Mouse (Mus musculus): Measurements from ENCODE around the gene Castor2. TPM values are rescaled to one million over a fixed set of nuclear protein-coding genes. Genes with fewer than 3 reads are reported as not detected.
A peak's percentile ranks its signal among the peaks of the same experiment; 100 is the strongest.

Gene Castor2
- total RNA-seq, 2 experiments from 2014 or later: 65.7 to 67.8 TPM

- intact Hi-C loops (cut with DNase I): no loop called here
- peak in 1 of 2 experiments; percentile 35 for DNase-seq (ENCODE audit: low spot score in 2 of 2)
Measured at GRCm38 (mm10) chr5:134144986-134145385, 45.5 kb downstream of the Castor2 start.

- intact Hi-C loops (cut with DNase I): no loop called here
- no peak for DNase-seq (ENCODE audit: low spot score in 2 of 2)
Measured at GRCm38 (mm10) chr5:134147194-134147753, 47.8 kb downstream of the Castor2 start.

- DNase-seq (ENCODE audit: low spot score in 2 of 2): no peak
- intact Hi-C loops (cut with DNase I): no loop called here
Measured at GRCm38 (mm10) chr5:134148153-134148552, 48.6 kb downstream of the Castor2 start.

- intact Hi-C loops (cut with DNase I): no loop called here
- no peak for DNase-seq (ENCODE audit: low spot score in 2 of 2)
Measured at GRCm38 (mm10) chr5:134151895-134152294, 52.4 kb downstream of the Castor2 start.

GRCm38 (mm10) chr5:134155916-134156466 lies 56.5 kb downstream of the Castor2 start:
- no peak for DNase-seq (ENCODE audit: low spot score in 2 of 2)
- intact Hi-C loops (cut with DNase I): no loop called here

- intact Hi-C loops (cut with DNase I): no loop called here
- no peak for DNase-seq (ENCODE audit: low spot score in 2 of 2)
Measured at GRCm38 (mm10) chr5:134164688-134165087, 65.2 kb downstream of the Castor2 start.

- DNase-seq (ENCODE audit: low spot score in 2 of 2): no peak
- intact Hi-C loops (cut with DNase I): no loop called here
Measured at GRCm38 (mm10) chr5:134166642-134167041, 67.1 kb downstream of the Castor2 start.

- intact Hi-C loops (cut with DNase I): no loop called here
- DNase-seq (ENCODE audit: low spot score in 2 of 2): no peak
Measured at GRCm38 (mm10) chr5:134168033-134168432, 68.5 kb downstream of the Castor2 start.

GRCm38 (mm10) chr5:134169231-134169630 lies 69.7 kb downstream of the Castor2 start:
- intact Hi-C loops (cut with DNase I): no loop called here
- no peak for DNase-seq (ENCODE audit: low spot score in 2 of 2)

- intact Hi-C loops (cut with DNase I): no loop called here
- DNase-seq (ENCODE audit: low spot score in 2 of 2): no peak
Measured at GRCm38 (mm10) chr5:134170167-134170566, 70.7 kb downstream of the Castor2 start.

- DNase-seq (ENCODE audit: low spot score in 2 of 2): no peak
- intact Hi-C loops (cut with DNase I): no loop called here
Measured at GRCm38 (mm10) chr5:134173206-134173605, 73.7 kb downstream of the Castor2 start.

GRCm38 (mm10) chr5:134175696-134176095 lies 76.2 kb downstream of the Castor2 start:
- intact Hi-C loops (cut with DNase I): no loop called here
- no peak for DNase-seq (ENCODE audit: low spot score in 2 of 2)

- DNase-seq (ENCODE audit: low spot score in 2 of 2): peak; percentile 89 to 91
- intact Hi-C loops (cut with DNase I): no loop called here
Measured at GRCm38 (mm10) chr5:134176169-134176881, 76.8 kb downstream of the Castor2 start, which contains the start of gene Rcc1l. Gene Rcc1l, minus strand, starts transcription at chr5:134176774.

GRCm38 (mm10) chr5:134178536-134178935 lies 79.0 kb downstream of the Castor2 start:
- DNase-seq (ENCODE audit: low spot score in 2 of 2): no peak
- intact Hi-C loops (cut with DNase I): no loop called here

GRCm38 (mm10) chr5:134179871-134180270 lies 80.4 kb downstream of the Castor2 start:
- peak; percentile 91 to 93 for DNase-seq (ENCODE audit: low spot score in 2 of 2)
- intact Hi-C loops (cut with DNase I): loop anchor here (2.0 kb wide), 2 partner anchors 161 to 307 kb away; no protein-coding TSS in a partner anchor

- DNase-seq (ENCODE audit: low spot score in 2 of 2): no peak
- intact Hi-C loops (cut with DNase I): no loop called here
Measured at GRCm38 (mm10) chr5:134182172-134182571, 82.7 kb downstream of the Castor2 start.

- intact Hi-C loops (cut with DNase I): no loop called here
- no peak for DNase-seq (ENCODE audit: low spot score in 2 of 2)
Measured at GRCm38 (mm10) chr5:134182735-134183134, 83.2 kb downstream of the Castor2 start.

GRCm38 (mm10) chr5:134183162-134183561 lies 83.7 kb downstream of the Castor2 start:
- intact Hi-C loops (cut with DNase I): no loop called here

GRCm38 (mm10) chr5:134183880-134184808 lies 84.6 kb downstream of the Castor2 start, which contains the start of gene Gtf2ird2:
Gene Gtf2ird2, plus strand, starts transcription at chr5:134184019.
- peak; percentile 99 for DNase-seq (ENCODE audit: low spot score in 2 of 2)
- intact Hi-C loops (cut with DNase I): no loop called here

More at GRCm38 (mm10) chr5:134183162-134183561, 83.7 kb downstream of the Castor2 start:
- DNase-seq (ENCODE audit: low spot score in 2 of 2): no peak

GRCm38 (mm10) chr5:134186059-134186458 lies 86.5 kb downstream of the Castor2 start:
- no peak for DNase-seq (ENCODE audit: low spot score in 2 of 2)
- intact Hi-C loops (cut with DNase I): no loop called here
